Mouse (Mus musculus) cerebellum, adult 18-20 months (tissue): ENCODE measurements around the gene Zfp697.
A peak's percentile ranks its signal among the peaks of the same experiment; 100 is the strongest.
"Not testable (repeated sequence)": the region's sequence is repeated elsewhere in the genome, so short reads cannot be mapped to it uniquely, and the experiment has no call there.

Experiments
- DNase-seq, 2 experiments: peaks; one replicate each; pipeline ENCODE4 v3.0.0; 2021

Zfp697 gene

GRCm38 (mm10) chr3:98374062-98374719, 8.1 kb upstream of the Zfp697 start:
- DNase-seq = no peak

- no peak for DNase-seq
These were observed 7.3 kb upstream of the Zfp697 start for GRCm38 (mm10) chr3:98374980-98375379.

GRCm38 (mm10) chr3:98378267-98378666, 4.0 kb upstream of the Zfp697 start:
- DNase-seq = no peak

- no peak for DNase-seq
These were observed 3.0 kb upstream of the Zfp697 start for GRCm38 (mm10) chr3:98379236-98379635.

GRCm38 (mm10) chr3:98381677-98382245, 500 bp upstream of the Zfp697 start:
- peak; percentile 6 to 25 for DNase-seq

GRCm38 (mm10) chr3:98383024-98383790, 946 bp downstream of the Zfp697 start:
- DNase-seq = peak; percentile 48 to 50

- DNase-seq = no peak
These were observed 4.8 kb downstream of the Zfp697 start for GRCm38 (mm10) chr3:98387086-98387485.

DNA sequence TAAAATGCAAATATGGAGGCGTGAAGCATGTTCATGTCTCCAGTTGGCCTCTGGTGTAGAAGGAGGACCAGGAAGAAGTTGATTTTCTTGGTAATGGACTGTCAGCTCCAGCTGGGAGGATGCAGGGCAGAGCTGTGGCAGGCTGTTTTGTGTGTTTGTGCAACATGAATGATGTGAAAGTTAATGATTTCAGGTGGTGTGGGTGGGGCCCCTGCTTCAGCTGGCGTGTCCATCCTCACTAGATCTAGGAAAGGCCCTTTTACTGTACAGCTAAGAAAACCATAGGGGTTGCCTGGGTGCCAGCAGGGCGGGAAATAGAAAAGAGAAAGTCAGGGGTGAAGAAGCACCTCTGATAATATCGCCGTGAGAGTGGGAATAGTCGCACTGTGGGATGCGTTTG, 5.5 kb downstream of the Zfp697 start:
- no peak for DNase-seq

DNA sequence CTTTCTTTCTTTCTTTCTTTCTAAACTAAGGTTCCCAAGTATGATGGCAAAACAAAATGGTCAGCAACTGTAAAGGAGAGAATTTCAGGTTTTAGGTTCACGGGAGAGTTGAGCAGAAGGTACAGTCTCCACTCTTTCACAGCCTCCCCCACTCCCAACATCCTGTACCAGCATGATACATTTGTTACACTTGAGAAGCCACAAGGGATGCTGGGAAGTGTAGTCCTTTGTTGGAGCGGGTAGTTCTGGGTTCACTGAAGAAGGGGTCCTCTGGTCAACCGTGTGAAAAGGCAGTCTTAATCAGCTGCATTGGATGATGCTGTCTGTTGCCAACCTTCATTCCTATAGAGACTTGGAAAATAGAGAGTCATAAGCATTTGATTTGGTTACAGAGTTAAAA, 7.0 kb downstream of the Zfp697 start:
- peak; percentile 12 to 31 for DNase-seq

DNA sequence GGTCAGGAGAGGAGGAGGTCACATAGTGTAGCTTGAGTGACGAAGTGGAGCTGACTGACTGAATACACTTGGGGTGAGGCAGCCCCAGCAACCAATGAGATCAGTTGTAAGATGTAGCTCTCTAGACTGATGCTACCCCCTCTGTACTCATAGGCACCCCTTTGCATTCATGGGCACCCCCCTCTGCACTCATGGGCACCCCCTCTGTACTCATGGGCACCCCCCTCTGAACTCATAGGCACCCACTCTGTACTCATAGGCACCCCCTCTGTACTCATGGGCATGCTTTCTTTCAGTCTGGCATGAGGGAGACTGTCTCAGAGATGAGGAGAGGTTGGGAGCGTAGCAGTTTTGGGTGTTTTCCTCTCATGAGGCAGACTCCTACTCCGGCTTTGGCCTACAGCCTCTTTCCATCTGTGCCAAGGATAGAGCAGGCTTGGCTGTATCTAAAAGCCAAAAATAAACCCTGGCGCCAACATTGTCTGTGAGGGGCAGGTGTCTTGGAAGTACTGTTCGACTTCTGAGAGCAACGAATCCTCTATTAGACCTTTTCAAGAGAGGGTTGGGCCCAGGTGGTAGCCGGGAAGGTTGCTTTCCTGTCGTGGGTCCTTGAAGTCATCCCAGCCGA, 22.1 kb downstream of the Zfp697 start:
- DNase-seq = peak in 1 of 2 experiments; percentile 53

- not testable (repeated sequence) for DNase-seq
These were observed 23.6 kb downstream of the Zfp697 start for GRCm38 (mm10) chr3:98405877-98406276.

GRCm38 (mm10) chr3:98406569-98407144, 24.4 kb downstream of the Zfp697 start:
- DNase-seq = not testable (repeated sequence)

DNA sequence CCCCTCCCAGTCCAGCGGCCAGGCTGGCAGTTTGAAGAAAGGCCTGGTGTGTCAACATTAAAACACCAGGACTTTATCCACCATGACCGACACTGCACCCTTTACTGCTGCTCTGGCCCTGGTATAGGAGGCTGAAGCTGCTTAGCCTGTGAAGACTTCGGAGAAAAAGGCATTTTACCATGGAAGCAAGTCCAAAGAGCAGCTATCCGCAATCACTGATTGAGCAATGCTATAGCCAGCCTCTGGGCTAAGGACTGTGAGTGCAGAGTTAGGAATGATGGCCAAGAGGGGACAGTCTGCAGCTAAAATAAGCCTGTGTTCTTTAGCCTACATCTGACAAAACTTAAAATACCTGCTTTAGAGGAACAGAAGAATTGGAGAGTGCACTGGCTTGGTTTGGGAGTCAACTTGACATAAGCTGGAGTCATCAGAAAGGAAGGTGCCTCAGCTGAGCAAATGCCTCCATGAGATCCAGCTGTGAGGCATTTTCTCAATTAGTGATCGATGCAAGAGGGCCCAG, 25.1 kb downstream of the Zfp697 start:
- DNase-seq = not testable (repeated sequence)

DNA sequence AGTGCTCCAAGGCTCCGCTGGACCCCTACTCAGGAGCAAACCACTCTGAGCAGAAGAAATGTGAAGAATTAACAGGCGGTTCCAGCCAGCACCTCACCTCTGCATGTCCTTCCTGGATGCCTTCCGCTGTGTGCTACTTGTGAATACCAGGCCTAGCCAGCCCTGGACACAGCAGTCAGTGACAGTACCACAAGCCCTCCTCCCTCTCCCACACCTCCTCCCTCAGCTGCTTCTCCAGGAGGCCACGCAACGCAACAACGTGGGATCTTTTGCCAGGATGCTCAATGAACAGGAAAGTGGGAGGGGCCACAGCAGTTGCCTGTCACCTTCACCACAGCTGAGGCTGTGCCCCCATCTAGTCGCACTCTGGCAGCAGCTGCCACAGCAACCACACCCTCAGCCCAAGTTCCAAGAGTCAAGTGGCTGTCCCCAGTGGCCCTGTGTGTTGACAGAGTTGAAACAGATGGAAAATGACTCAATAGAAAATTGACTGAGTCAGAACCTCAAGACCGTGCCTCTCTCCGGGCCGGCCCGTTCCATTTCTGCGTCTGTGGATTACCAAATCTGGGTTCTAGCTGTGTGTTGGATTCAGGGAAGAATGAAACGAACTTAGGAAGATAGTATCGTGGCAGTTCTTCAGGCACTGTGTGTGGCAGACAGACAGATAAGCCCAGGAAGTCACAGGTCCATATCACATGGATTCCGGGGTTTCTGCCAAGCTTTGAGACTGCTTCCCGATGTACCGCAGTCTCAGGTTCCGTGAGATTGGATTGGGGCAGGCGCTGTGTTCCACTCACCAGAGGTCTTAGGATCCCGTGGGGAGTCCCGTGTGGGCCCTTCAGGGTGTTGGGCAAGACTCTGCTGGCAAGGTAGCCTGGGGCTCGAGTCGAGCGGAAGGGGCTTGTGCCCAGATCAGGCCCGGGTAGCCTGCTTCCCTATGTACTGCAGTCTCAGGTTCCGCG, 28.6 kb downstream of the Zfp697 start:
- DNase-seq = not testable (repeated sequence)

GRCm38 (mm10) chr3:98413733-98414132, 31.5 kb downstream of the Zfp697 start:
- no peak for DNase-seq

- no peak for DNase-seq
These were observed 32.0 kb downstream of the Zfp697 start for GRCm38 (mm10) chr3:98414296-98414695.

DNA sequence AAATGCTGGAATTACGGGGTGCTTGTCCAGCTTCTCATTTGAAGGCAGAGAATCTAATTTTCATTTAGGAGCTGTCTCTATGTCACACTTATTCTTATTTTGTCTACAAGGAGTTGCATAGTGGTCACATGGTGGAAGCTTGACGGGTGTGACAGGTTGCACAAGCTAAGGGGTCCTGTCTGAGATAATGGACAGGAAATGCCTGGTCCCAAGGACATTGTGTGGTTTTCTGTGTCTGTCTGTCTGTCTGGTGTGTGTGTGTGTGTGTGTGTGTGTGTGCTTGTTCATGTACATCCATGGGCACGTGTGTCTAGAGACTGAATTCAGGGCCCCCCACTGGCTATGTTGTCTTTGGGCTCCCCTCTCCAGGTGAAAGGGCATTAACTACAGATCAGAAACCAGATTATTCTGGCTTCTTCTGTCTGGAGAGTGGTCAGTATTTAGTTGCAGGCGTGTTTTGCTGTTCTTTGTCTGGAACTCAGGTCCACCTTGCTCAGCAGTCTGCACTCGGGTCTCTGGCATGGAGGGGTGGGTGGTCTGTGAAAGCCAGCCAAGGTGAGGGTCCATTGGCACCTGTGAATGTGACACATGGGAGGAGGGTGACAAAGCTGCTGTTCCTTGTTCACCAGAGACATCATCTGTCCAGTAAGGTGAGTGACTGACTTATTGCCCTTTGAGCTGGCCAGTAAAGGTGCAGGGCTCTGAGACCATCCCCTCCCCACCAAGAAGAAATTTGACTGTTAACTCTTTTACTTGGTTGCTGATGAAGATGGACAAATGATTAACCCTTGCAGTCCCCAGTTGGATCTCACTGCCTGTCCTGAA, 34.4 kb downstream of the Zfp697 start:
- no peak for DNase-seq

GRCm38 (mm10) chr3:98417328-98417727, 35.1 kb downstream of the Zfp697 start:
- DNase-seq = peak; percentile 86 to 87

GRCm38 (mm10) chr3:98418991-98419785, 36.9 kb downstream of the Zfp697 start:
- no peak for DNase-seq

DNA sequence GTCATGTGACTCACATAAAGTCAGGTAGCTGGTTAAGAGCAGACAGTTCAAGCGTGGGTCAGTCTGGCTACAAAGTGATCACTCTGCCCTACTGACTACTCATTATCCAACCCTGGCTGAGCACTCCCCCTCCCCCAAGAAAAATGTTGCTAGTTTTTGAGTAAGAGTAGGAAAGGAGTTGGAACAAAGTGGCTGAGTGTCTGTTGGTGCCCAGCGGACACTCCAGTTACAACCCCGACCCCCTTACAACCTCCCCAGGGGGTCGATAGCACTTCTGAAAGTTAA, 37.5 kb downstream of the Zfp697 start:
- DNase-seq = no peak
